Mouse (Mus musculus): Measurements from ENCODE around the gene Abhd5. TPM values are rescaled to one million over a fixed set of nuclear protein-coding genes. Genes with fewer than 3 reads are reported as not detected.

Abhd5 gene
- polyA plus RNA-seq, 1 experiment, result 23.7 TPM

DNA sequence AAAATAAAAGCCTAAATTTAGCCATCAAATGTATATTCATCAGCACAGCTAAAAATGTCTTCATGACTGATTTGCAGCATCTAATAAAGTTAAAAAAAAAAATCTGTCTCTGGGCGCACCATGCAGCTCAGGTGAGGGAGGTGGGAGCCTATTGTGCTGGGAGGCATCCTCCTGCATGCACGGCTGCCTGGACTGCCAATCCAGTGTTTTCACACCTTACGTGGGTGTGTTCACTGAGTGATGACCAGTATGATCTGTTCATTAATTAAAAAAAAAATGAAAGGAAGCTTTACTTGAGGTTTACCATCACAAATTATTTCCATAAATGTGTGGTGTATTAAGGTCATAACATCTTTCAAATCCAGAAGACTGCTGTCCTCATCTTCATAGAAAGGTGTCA is 6.1 kb upstream of the Abhd5 start:
- Histone ChIP-seq H3K4me1 (ENCODE audit: control insufficient read depth, insufficient read depth, low read length) (no peaks in the 10 kb centered on the region), H3K27ac (ENCODE audit: insufficient read depth, low read length) (no peak overlapping the region), H3K4me3 (ENCODE audit: insufficient read depth, low read length) (no peak overlapping the region)
- no peak for TF ChIP-seq POLR2A (IDR thresholded peaks at IDR 0.05; ENCODE audit: extremely low read depth, insufficient read depth, low read length)
- no peak for TF ChIP-seq CTCF (IDR thresholded peaks at IDR 0.05; ENCODE audit: extremely low read depth, insufficient read depth, low read length)

DNA sequence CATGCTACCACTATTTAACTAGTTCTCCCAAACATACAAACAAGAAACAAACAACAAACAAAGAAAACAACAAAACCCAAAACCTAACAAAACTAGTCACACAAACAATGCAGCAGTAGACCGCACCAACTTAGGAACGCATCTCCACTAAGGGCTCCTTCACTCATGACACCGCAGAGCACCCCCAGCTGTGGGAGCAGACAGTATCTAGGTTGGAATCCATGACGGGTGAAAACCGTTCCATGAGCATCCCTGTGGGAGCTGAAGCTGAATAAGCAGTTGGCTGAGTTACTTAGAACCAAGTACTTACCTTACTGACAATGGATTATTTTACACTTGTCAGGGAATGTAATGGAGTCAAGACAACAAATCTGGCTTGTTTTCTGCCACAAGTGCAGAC is 5.3 kb upstream of the Abhd5 start:
- TF ChIP-seq CTCF (IDR thresholded peaks at IDR 0.05; ENCODE audit: extremely low read depth, insufficient read depth, low read length) (no peak), POLR2A (IDR thresholded peaks at IDR 0.05; ENCODE audit: extremely low read depth, insufficient read depth, low read length) (no peak)
- no peak overlapping the region for H3K4me3 ChIP-seq (ENCODE audit: insufficient read depth, low read length)
- no peak overlapping the region for H3K27ac ChIP-seq (ENCODE audit: insufficient read depth, low read length)
- no peaks in the 10 kb centered on the region for H3K4me1 ChIP-seq (ENCODE audit: control insufficient read depth, insufficient read depth, low read length)

DNA sequence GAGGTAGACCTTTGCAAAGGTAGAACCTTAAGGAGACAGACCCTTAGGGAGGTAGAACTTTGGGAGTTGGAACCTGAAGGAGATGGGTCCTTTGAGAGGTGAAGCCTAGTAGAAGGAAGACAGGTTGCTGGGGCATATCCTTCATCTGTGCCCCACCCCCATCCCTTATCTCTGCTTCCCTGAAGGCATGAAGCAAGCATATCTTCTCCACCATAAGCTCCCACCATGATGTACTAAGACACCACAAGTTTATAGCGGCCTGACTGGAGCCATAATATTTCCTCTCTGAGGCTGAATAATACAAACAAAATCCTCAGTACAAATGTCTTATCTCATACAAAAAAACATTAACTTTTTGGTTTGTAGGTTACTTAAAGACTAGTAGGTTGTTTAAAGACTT is 3.5 kb upstream of the Abhd5 start:
- no peak for TF ChIP-seq CTCF (IDR thresholded peaks at IDR 0.05; ENCODE audit: extremely low read depth, insufficient read depth, low read length)
- TF ChIP-seq POLR2A (IDR thresholded peaks at IDR 0.05; ENCODE audit: extremely low read depth, insufficient read depth, low read length), result no peak
- no peak overlapping the region for H3K27ac ChIP-seq (ENCODE audit: insufficient read depth, low read length)
- no peak overlapping the region for H3K4me3 ChIP-seq (ENCODE audit: insufficient read depth, low read length)
- H3K4me1 ChIP-seq (ENCODE audit: control insufficient read depth, insufficient read depth, low read length), result 0 out of 2 replicates have a peak, but pooled peaks cover 1% of the 10 kb centered on the region

DNA sequence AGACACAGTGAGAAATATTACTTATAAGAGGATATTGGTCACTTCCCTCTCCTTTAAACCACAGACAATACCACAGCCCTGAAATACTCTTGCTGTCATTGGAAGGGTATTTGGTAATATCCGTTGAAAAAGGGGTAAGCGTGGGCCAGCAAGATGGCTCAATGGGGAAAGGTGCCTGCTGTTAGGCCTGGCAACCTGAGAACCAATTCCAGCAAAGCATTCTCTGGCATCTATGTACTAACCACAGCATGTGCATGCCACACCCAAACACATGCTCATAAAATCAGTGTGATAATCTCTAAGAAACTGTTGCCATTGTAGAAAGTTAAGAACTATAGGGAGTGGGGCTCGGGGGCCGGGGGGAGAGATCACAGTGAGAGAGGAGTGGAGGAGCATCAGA is 2.1 kb upstream of the Abhd5 start:
- Histone ChIP-seq H3K4me3 (ENCODE audit: insufficient read depth, low read length) (no peak overlapping the region), H3K27ac (ENCODE audit: insufficient read depth, low read length) (no peak overlapping the region), H3K4me1 (ENCODE audit: control insufficient read depth, insufficient read depth, low read length) (0 out of 2 replicates have a peak, but pooled peaks cover 1% of the 10 kb centered on the region)
- TF ChIP-seq POLR2A (IDR thresholded peaks at IDR 0.05; ENCODE audit: extremely low read depth, insufficient read depth, low read length) (no peak), CTCF (IDR thresholded peaks at IDR 0.05; ENCODE audit: extremely low read depth, insufficient read depth, low read length) (no peak)

DNA sequence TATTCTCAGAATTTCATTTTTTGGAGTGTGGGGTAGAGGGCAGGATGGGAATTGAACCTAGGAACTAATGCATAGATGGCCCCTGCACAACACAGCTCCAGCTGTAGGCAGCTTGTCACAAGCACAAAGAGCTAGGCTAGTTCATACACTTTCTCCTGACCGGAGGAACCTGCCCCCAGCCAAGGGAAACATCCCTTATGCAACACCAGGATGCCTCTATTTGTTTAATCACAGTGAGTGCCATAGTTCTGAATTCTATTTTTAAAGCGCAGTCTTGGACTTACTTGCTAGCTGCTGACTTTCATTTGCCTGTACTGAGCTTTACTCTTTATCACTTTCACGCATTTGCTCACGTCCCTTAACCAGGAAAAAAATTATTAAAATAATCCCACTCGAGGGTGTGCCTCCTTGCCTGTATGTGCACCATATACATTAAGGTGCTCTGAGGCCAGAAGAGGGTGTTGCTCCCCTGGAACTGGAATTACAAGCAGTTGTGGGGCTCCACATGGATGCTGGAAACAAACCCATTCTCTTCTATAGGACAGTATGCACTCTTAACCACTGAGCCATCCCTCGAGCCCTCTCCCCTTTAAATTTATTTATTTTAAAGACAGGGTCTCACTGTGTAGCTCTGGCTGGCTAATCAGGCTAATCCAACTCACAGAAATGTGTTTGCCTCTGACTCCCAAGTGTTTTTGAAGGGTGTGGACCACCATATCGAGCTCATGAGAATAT is 845 bp upstream of the Abhd5 start:
- H3K4me3 ChIP-seq (ENCODE audit: insufficient read depth, low read length), result peak overlapping the region; percentile 61

DNA sequence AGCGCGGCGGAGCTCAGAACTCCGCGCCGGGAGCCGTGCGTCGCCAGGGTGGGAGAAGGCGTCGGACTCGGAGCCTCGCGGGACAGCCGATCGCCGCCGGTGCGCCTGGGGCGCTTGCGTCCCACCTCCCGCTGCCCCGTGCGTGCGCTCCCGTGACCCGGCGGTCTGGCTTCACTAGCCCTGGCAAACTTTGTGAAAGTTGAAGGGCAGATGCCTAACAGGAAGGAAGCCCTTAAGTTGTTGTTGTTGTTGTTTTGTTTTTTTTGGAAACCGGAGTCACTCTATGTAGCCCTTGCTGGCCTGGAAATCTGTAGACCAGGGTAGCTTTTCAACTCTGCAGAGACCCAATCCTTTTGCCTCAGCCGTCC is 601 bp downstream of the Abhd5 start:
- TF ChIP-seq CTCF (IDR thresholded peaks at IDR 0.05; ENCODE audit: extremely low read depth, insufficient read depth, low read length) (no peak), POLR2A (IDR thresholded peaks at IDR 0.05; ENCODE audit: extremely low read depth, insufficient read depth, low read length) (no peak)
- H3K4me3 ChIP-seq (ENCODE audit: insufficient read depth, low read length), result peak overlapping the region; percentile 61
- peak overlapping the region; percentile 89 for H3K27ac ChIP-seq (ENCODE audit: insufficient read depth, low read length)
- H3K4me1 ChIP-seq (ENCODE audit: control insufficient read depth, insufficient read depth, low read length), result peaks cover 3% of the 10 kb centered on the region; the same call in 1 of the 2 replicates

More for the DNA sequence above, 845 bp upstream of the Abhd5 start:
- Histone ChIP-seq H3K27ac (ENCODE audit: insufficient read depth, low read length) (peak overlapping the region; percentile 89), H3K4me1 (ENCODE audit: control insufficient read depth, insufficient read depth, low read length) (0 out of 2 replicates have a peak, but pooled peaks cover 1% of the 10 kb centered on the region)
- no peak for TF ChIP-seq POLR2A (IDR thresholded peaks at IDR 0.05; ENCODE audit: extremely low read depth, insufficient read depth, low read length)
- TF ChIP-seq CTCF (IDR thresholded peaks at IDR 0.05; ENCODE audit: extremely low read depth, insufficient read depth, low read length), result no peak

DNA sequence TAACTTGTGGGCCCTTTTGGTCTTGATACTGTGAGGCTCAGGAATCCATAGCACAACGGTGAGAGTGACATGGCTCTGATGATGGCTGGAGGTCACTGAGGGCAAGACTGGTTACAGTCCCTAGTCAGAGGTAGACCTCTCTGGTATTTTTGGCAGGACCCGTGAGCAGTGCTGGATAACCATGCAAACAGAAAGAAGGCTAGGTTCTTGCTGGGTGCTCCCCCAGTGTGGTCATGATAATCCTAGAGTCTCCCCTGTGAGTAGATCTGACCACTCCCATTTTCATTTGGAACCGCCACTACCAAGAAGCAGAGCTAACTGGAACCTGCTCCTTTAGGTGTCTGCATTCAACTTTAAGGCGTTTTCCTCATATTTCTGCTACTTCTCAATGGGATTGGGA is 1.5 kb downstream of the Abhd5 start:
- Histone ChIP-seq H3K4me3 (ENCODE audit: insufficient read depth, low read length) (no peak overlapping the region; the same call in 1 of the 2 replicates), H3K27ac (ENCODE audit: insufficient read depth, low read length) (no peak overlapping the region), H3K4me1 (ENCODE audit: control insufficient read depth, insufficient read depth, low read length) (peaks cover 3% of the 10 kb centered on the region; the same call in 1 of the 2 replicates)
- no peak for TF ChIP-seq CTCF (IDR thresholded peaks at IDR 0.05; ENCODE audit: extremely low read depth, insufficient read depth, low read length)
- no peak for TF ChIP-seq POLR2A (IDR thresholded peaks at IDR 0.05; ENCODE audit: extremely low read depth, insufficient read depth, low read length)

DNA sequence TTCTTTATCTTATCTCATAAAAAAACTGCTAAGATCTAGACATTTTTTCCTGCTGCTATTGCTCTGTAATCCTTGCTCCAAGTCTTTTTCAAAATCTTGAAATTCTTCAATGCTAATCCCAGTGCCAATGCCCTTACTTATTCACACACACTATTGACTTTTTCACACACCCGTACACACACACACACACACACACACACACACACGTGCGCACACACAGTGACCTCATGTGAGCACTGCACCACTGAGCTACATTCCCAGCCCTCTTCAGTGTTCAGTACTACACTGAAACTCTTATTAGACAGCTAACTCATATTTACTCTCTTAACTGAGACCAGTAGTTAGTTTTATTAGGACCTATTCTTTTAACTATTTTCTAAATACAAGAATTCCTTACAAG is 2.8 kb downstream of the Abhd5 start:
- no peak for TF ChIP-seq POLR2A (IDR thresholded peaks at IDR 0.05; ENCODE audit: extremely low read depth, insufficient read depth, low read length)
- TF ChIP-seq CTCF (IDR thresholded peaks at IDR 0.05; ENCODE audit: extremely low read depth, insufficient read depth, low read length), result no peak
- Histone ChIP-seq H3K27ac (ENCODE audit: insufficient read depth, low read length) (no peak overlapping the region), H3K4me3 (ENCODE audit: insufficient read depth, low read length) (no peak overlapping the region), H3K4me1 (ENCODE audit: control insufficient read depth, insufficient read depth, low read length) (peaks cover 3% of the 10 kb centered on the region; the same call in 1 of the 2 replicates)

DNA sequence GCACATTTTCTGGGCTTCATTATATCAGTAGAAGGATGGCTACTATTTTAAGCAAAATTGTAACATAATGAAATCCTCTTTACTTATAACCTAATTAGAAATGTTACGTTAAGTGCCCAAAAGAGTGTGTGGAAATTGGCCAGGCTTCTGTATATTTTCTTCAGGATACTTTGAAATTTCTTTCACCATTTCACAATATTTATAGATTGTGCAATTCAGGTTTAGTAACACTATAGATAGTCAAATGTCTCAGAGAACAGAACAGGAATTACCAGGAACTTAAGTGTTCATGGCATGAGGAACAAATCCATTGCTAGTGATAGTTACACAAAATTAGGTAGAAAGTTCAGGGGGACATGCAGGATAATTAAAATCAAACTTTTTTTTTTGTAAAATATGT is 5.7 kb downstream of the Abhd5 start:
- peaks cover 3% of the 10 kb centered on the region; the same call in 1 of the 2 replicates for H3K4me1 ChIP-seq (ENCODE audit: control insufficient read depth, insufficient read depth, low read length)
- TF ChIP-seq CTCF (IDR thresholded peaks at IDR 0.05; ENCODE audit: extremely low read depth, insufficient read depth, low read length) (no peak), POLR2A (IDR thresholded peaks at IDR 0.05; ENCODE audit: extremely low read depth, insufficient read depth, low read length) (no peak)
- H3K4me3 ChIP-seq (ENCODE audit: insufficient read depth, low read length), result no peak overlapping the region
- no peak overlapping the region for H3K27ac ChIP-seq (ENCODE audit: insufficient read depth, low read length)

DNA sequence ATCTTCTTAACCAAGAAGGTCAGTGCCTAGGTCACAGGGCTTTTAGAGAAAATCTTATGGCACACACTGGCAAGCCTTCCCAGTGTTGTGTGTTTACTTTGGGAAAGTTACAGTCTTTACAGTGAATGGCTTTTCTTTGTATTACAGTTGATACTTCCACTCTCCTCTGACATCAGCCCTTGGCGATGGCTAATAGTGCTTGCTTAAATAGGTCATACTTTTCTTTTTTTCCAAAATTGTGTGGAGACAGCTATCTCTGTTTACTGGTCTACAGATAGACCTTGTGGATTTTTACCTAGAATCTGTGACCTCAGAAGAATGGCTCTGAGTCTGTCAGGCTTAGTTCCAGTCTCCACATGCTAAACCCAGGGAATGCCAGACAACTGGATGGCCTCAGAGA is 6.2 kb downstream of the Abhd5 start:
- TF ChIP-seq CTCF (IDR thresholded peaks at IDR 0.05; ENCODE audit: extremely low read depth, insufficient read depth, low read length) (no peak), POLR2A (IDR thresholded peaks at IDR 0.05; ENCODE audit: extremely low read depth, insufficient read depth, low read length) (no peak)
- H3K27ac ChIP-seq (ENCODE audit: insufficient read depth, low read length), result no peak overlapping the region
- peaks cover 3% of the 10 kb centered on the region; the same call in 1 of the 2 replicates for H3K4me1 ChIP-seq (ENCODE audit: control insufficient read depth, insufficient read depth, low read length)
- no peak overlapping the region for H3K4me3 ChIP-seq (ENCODE audit: insufficient read depth, low read length)
